Mouse (Mus musculus) gastrocnemius, postnatal 14 days (tissue): ENCODE results near the gene Runx1. TPM values are rescaled to one million over a fixed set of nuclear protein-coding genes. Genes with fewer than 3 reads are reported as not detected.

ENCODE experiments used
- DNase-seq: peaks from one replicate; pipeline ENCODE4 v3.0.0; 2021; ENCODE audit warnings: mixed read lengths
- intact Hi-C: fragments of 180-260 bp; cut with DNase I; formaldehyde crosslinking; loops from one replicate; pipeline ENCODE4 v1.15.1; 2025; ENCODE audit warnings: low total_unique reads
- total RNA-seq, 2 experiments: library from RNA; stranded (reverse); gene quantifications; 2 replicates each; pipeline ENCODE4 v1.2.3; 2021

Runx1 gene
- total RNA-seq, 2 experiments from 2014 or later = 3.8 to 5.3 TPM

- DNase-seq = no peak
- intact Hi-C loops = no loop called here
These were observed 106.2 kb downstream of the Runx1 start for GRCm38 (mm10) chr16:92719725-92720124.

DNA sequence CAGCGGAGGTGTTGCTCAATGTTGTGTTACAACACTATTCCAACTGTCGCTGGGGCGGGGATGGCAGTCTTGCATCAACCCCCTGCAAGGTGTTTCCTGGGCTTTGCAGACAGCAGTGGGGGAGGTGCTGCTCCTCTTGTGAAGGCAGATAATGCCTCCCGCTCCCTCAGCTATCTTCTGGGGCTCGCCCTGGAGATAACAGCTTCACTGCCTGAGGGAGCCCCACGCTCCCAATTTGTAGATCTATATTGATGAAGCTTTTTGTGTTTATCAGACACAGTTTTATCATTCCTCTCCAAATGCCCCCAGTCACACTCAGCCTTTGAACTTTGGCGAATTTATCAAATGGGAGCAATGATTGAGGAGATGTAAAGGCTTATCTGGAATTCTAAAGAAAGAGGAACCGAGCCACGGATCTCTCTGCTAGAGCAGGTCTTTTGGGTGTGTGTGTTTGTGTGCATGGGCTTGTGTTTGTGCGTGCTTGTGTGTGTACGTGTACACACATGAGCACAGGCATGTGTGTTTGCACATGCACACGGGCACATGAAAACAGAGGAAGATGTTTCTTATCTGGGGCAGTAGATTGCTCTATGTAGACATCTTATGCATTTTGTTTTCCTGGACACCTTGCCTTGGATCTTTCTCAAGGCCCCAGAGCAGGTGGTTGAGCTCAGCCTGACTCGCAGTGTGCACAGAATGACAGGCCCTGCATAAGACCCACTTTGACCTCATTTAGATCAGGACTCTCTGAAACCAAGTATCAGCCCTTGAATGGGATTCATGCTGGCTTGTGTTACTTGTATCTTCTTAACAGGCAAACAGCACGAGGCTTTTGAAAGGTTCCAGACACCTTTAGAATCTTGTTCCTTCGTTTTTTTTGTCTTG, 110.1 kb downstream of the Runx1 start:
- DNase-seq = no peak
- intact Hi-C loops = no loop called here

DNA sequence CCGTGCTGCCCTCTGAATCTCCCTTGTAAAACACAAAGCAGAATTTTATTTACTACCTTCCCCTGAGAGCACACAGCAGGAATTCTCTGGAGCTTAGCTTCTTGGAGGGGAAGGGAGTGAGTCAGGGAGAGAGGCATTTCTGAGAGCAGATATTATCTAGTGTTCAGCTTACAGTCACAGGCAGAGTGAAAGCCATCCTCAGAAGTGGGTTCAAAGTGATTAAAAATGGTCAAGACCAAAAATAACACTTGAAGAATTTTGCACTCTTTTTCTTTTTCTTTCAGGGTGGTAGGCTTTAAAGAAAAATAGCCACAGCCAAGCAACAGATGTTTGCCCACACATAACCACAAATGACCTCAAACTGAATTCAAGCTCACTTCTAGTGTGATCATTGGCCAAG, 115.8 kb downstream of the Runx1 start:
- DNase-seq = no peak
- intact Hi-C loops = no loop called here

- DNase-seq = peak; percentile 1
- intact Hi-C loops = no loop called here
These were observed 117.2 kb downstream of the Runx1 start for GRCm38 (mm10) chr16:92708718-92709117.

DNA sequence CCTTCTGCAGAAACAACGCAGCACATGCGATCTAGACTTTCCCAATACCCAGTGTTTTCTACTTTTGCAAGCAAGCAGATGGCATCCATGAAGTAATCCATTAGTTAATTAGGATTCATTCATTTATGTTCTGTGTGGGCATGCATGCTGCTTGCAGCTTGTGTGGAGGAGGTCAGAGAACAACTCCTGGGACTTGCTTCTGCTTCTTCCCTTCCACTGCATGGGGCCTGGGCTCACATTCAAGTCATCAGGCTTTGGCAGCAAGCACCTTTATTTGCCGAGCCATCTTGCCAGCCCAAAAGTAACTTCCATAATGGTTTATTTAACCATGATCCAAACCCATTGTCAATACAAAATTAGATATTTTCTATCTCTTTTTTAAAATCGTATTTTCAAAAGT, 118.2 kb downstream of the Runx1 start:
- peak; percentile 0 for DNase-seq
- intact Hi-C loops = no loop called here

DNA sequence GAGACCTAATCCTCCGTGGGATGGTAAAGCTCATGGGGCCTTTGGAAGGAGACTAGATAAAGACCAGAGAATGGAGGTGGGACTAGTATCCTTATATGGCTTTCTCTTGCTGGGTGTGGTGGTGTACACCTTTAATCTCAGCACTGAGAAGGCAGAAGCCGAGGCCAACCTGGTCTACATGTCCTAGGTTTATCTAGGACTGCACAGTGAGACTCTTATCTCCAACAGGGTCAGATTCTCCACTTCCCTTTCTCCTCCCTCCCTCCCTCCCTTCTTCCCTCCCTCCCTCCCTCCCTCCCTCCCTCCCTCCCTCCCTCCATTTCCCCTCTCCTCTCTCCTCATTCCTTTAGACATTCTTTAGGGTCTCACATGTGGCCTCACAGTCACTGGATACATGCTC, 118.8 kb downstream of the Runx1 start:
- intact Hi-C loops = no loop called here
- DNase-seq = peak; percentile 0

- intact Hi-C loops = no loop called here
- no peak for DNase-seq
These were observed 120.1 kb downstream of the Runx1 start for GRCm38 (mm10) chr16:92705564-92706458.

DNA sequence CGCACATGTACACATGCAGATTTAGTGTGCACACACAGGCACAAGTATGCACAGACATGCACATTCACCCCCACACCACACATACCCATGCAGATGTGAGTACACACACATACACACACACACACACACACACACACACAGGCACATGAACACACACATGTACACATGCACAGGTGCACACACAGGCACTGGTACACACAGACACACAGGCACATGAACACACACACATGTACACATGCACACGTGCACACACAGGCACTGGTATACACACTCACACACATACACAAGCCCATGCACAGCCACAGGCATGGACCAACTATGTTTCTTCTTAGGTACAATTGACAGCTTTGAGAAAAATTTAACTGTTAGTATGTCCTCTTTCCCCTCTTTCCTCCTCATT, 122.1 kb downstream of the Runx1 start:
- intact Hi-C loops = no loop called here
- DNase-seq = peak; percentile 1

- intact Hi-C loops = loop anchor here (5.0 to 10.0 kb wide), 3 partner anchors 438 to 755 kb away; no protein-coding TSS in a partner anchor
- no peak for DNase-seq
These were observed 126.2 kb downstream of the Runx1 start for GRCm38 (mm10) chr16:92699531-92700397.

- intact Hi-C loops = loop anchor here (5.0 to 10.0 kb wide), 3 partner anchors 439 to 756 kb away; no protein-coding TSS in a partner anchor
- peak; percentile 91 for DNase-seq
These were observed 127.3 kb downstream of the Runx1 start for GRCm38 (mm10) chr16:92698612-92698998.

GRCm38 (mm10) chr16:92697737-92698611, 128.0 kb downstream of the Runx1 start:
- intact Hi-C loops = loop anchor here (5.0 to 10.0 kb wide), 3 partner anchors 439 to 757 kb away; no protein-coding TSS in a partner anchor
- DNase-seq = peak; percentile 34

DNA sequence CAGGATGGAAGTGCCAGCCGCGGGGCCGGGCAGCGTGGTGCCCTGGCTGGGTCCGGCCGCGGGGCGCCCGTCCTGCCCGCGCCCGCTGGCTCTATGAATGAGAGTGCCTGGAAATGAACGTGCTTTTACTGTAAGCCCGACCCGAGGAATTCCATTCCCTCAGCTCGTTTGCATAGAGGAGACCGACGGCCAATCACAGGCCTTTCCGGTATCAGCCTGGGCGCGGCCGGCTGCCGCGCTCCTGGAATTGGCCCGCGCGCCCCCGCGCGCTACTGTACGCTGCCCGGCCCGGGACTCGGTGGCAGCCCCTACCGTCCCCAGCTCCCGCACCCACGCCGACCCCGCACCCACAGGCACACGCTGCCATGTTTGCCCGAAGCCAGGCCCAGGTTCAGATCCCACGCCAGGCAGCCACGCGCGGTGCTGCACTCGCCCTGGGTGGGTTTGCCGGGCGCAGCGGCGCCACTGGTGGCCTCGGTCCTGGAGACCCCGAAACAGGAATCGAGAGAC, 128.7 kb downstream of the Runx1 start:
- intact Hi-C loops = loop anchor here (5.0 to 10.0 kb wide), 3 partner anchors 440 to 758 kb away; no protein-coding TSS in a partner anchor
- DNase-seq = peak; percentile 83

DNA sequence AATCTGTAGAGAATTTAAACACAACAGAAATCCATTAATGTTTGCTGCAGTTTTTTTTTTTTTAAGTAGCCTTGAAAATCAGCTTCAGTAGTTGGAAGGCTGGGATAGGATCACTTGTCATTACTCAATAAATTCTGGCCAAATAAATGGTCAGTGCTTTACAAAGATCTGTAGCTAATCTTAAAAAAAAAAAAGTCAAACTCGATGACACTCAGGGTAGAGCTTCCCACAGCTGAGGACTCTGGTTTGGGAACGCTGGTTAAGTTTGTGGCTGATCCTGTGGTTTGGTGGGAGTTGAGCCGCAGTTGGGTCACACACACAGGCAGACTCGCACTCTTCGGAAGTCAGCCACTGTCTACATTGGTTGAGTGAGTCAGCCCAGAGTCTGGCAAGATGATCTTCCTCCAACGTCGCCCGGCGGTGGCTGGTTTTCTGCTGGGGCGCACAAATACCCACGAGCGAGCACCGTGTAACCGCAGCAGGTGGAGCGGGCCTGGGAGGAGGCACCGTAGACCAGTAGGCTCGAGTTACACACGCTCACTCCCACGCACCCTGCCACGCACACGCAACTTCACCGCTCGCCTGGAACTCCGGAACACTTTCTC, 129.4 kb downstream of the Runx1 start:
- DNase-seq = peak; percentile 52
- intact Hi-C loops = loop anchor here (5.0 to 10.0 kb wide), 3 partner anchors 441 to 758 kb away; no protein-coding TSS in a partner anchor

GRCm38 (mm10) chr16:92695981-92696380, 130.0 kb downstream of the Runx1 start:
- intact Hi-C loops = loop anchor here (5.0 to 10.0 kb wide), 3 partner anchors 441 to 759 kb away; no protein-coding TSS in a partner anchor
- DNase-seq = no peak

- intact Hi-C loops = loop anchor here (5.0 to 10.0 kb wide), 3 partner anchors 442 to 759 kb away; no protein-coding TSS in a partner anchor
- peak; percentile 15 for DNase-seq
These were observed 130.6 kb downstream of the Runx1 start for GRCm38 (mm10) chr16:92695200-92695921.

DNA sequence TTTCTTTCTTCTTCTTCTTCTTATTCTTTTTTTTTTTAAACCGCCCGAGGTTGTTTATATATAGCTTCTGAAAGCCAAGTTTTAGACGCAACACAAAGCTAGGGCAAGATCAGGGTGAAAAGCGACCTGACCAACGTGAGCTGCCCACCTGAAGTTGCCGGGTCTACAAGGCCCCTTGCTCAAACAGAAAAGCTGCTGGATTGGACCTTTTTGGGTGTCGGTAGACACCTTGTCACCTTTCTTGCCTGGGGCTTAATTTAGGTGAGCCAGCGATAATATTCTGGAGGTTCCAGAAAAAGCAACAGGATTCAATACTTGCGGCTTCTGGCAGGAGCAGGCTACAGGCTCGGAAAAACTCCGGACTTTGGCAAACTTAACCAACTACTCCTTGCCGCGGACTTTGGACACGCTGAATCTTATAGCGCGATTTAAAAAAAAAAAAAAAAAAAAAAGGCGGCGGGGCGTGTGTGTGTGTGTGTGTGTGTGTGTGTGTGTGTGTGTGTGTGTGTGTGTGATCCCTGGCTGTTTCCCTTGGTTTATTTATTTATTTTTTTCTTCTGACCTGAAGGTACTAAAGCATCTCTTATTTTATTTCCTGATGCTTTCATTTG, 131.3 kb downstream of the Runx1 start:
- intact Hi-C loops = loop anchor here (5.0 to 10.0 kb wide), 4 partner anchors 117 to 760 kb away; no protein-coding TSS in a partner anchor
- DNase-seq = no peak
